In the genomic region with DNA sequence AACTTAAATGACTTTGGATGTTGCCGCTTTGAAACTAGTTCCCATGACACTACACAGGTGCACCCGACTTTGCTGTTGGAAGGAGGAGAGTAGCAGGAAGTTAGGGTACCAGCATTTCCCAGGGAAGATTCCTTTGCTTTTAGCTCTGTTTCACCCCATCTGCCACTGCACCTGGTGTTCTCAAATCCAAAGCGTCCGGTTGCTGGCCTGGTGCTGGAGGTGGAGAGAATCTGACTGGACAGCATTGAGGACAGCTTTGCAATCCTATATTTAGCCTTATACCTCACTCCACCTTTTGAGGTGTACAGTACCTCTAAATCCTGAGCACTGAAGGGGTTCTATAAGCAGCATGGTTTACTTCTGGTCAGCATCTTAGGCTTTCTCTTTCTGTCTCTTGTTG, we compare ENCODE assay signal across 16 mouse cellular contexts.
A peak's percentile ranks its signal among the peaks of the same experiment; 100 is the strongest.
DNase-seq lines count a peak whose midpoint lies in the region.
"Had no signal": no experiment of that assay in that cellular context is flagged by ENCODE, and none has a peak within 500 bp of the region (broad histone marks: within the 10 kb centered on the region; RNA-seq: fewer than 3 reads in every experiment).

No protein-coding gene starts in this region.

- peak; percentile 72 for DNase-seq in cerebellum, adult 11-12 months
- no peak for DNase-seq in cerebellum, postnatal 4 days (ENCODE audit: low spot score in 2 of 2)
- peak; percentile 64 to 71 for DNase-seq in cerebellum, adult 18-20 months
- peak; percentile 39 for DNase-seq in cerebellum, adult 8-10 months
- peak; percentile 52 to 70 for DNase-seq in cerebellum, postnatal 25 days
- DNase-seq in testis, postnatal 10 days (ENCODE audit: low spot score) = no peak
- no peak for DNase-seq in urinary bladder, postnatal 36 days (ENCODE audit: low spot score in 2 of 2)
- DNase-seq: adrenal gland, adult 2 months; adrenal gland, postnatal 14 days; embryo, embryonic 11 days; gastrocnemius, postnatal 10 days; gastrocnemius, postnatal 36 days; heart, postnatal 10 days; heart, postnatal 36 days; kidney, adult 11 months; kidney, adult 8-10 months had no signal

Comparison
In these comparisons a context has a peak if more than half of its experiments do, and no peak if none do; other contexts are left out.
1. DNase-seq: peak in cerebellum, adult 11-12 months (single experiment), cerebellum, adult 18-20 months (2 of 2), cerebellum, adult 8-10 months (single experiment) and cerebellum, postnatal 25 days (2 of 2); none in cerebellum, postnatal 4 days (0 of 2), testis, postnatal 10 days (single experiment) and urinary bladder, postnatal 36 days (0 of 2).